Mouse (Mus musculus) hindbrain, embryonic 11.5 days (tissue): Measurements from ENCODE around the gene Mst1r. TPM values are rescaled to one million over a fixed set of nuclear protein-coding genes. Genes with fewer than 3 reads are reported as not detected.
A peak's percentile ranks its signal among the peaks of the same experiment; 100 is the strongest.

Experiments
- ATAC-seq: fragments of 200-750 bp; cut with Nextera tagmentation; 2 replicates; pipeline ENCODE4 v1.8.0; 2017; ENCODE audit warnings: mild to moderate bottlenecking, moderate TSS enrichment, moderate library complexity; ENCODE audit not compliant: low FRiP score
- DNase-seq: peaks from one replicate; pipeline ENCODE4 v3.0.0-alpha.2; 2015; ENCODE audit warnings: low spot score
- H3K27ac ChIP-seq: fragments of 300-500 bp; sonication (generic); 2 replicates; pipeline ENCODE4 v1.5.1; 2014; ENCODE audit warnings: mild to moderate bottlenecking, low read depth, low read length
- H3K27me3 ChIP-seq: fragments of 300-500 bp; sonication (generic); 2 replicates; pipeline ENCODE4 v1.6.1; 2014; ENCODE audit warnings: mild to moderate bottlenecking, low read length, moderate library complexity, mixed read lengths; ENCODE audit not compliant: control insufficient read depth, insufficient read depth
- H3K36me3 ChIP-seq: fragments of 300-500 bp; sonication (generic); 2 replicates; pipeline ENCODE4 v1.6.1; 2014; ENCODE audit warnings: mild to moderate bottlenecking, low read length, moderate library complexity, mixed read lengths; ENCODE audit not compliant: control insufficient read depth, insufficient read depth
- H3K4me1 ChIP-seq: fragments of 300-500 bp; sonication (generic); replicated peaks from 2 replicates; pipeline ENCODE4 v1.6.1; 2014; ENCODE audit warnings: low read length, mixed read lengths; ENCODE audit not compliant: control insufficient read depth, insufficient read depth
- H3K4me2 ChIP-seq: fragments of 300-500 bp; sonication (generic); replicated peaks from 2 replicates; pipeline ENCODE4 v1.6.1; 2014; ENCODE audit warnings: mild to moderate bottlenecking, low read depth, low read length
- H3K4me3 ChIP-seq: fragments of 300-500 bp; sonication (generic); 2 replicates; pipeline ENCODE4 v1.5.1; 2014; ENCODE audit warnings: low read depth, low read length
- H3K9ac ChIP-seq: fragments of 300-500 bp; sonication (generic); 2 replicates; pipeline ENCODE4 v1.6.1; 2014; ENCODE audit warnings: low read depth, low read length
- H3K9me3 ChIP-seq: fragments of 300-500 bp; sonication (generic); 2 replicates; pipeline ENCODE4 v1.6.1; 2016; ENCODE audit warnings: low read length; ENCODE audit not compliant: control insufficient read depth
- WGBS: fragments of 180-500 bp; shearing (Covaris S2); extraction: QIAGEN DNeasy Blood & Tissue Kit; methylation state at CpG from one replicate; pipeline ENCODE4 v1.1.7; 2014; 5-methylcytosine and 5-hydroxymethylcytosine counted together
- polyA plus RNA-seq: library from polyadenylated mRNA; unstranded; fragments of >200 nt; fragmentation: Nextera tagmentation; extraction: Ambion mirVana; gene quantifications from 2 replicates; pipeline ENCODE4 v1.2.1, GENCODE M21; 2014

Mst1r gene
- polyA plus RNA-seq, 1 experiment from 2014 or later, result 0.60 TPM

GRCm38 (mm10) chr9:107955613-107956289, 49.1 kb downstream of the Mst1r start:
- H3K9me3 ChIP-seq, result no peaks in the 10 kb centered on the region
- no peak overlapping the region for H3K27ac ChIP-seq
- peaks cover 6% of the 10 kb centered on the region; the same call in 1 of the 2 replicates for H3K4me1 ChIP-seq
- no peaks in the 10 kb centered on the region for H3K36me3 ChIP-seq
- no peaks in the 10 kb centered on the region for H3K27me3 ChIP-seq
- no peak overlapping the region for H3K9ac ChIP-seq
- no peak for ATAC-seq
- DNase-seq, result no peak
- no peak overlapping the region for H3K4me2 ChIP-seq
- no peak overlapping the region for H3K4me3 ChIP-seq
- WGBS, result 86% methylated on average over 6 of the region's 6 CpGs

GRCm38 (mm10) chr9:107957141-107957540, 50.5 kb downstream of the Mst1r start:
- H3K9me3 ChIP-seq, result no peaks in the 10 kb centered on the region
- DNase-seq, result no peak
- no peak overlapping the region for H3K4me3 ChIP-seq
- no peak overlapping the region for H3K27ac ChIP-seq
- H3K4me2 ChIP-seq, result no peak overlapping the region
- 37% methylated on average over 6 of the region's 6 CpGs for WGBS
- no peak for ATAC-seq
- H3K9ac ChIP-seq, result no peak overlapping the region
- no peaks in the 10 kb centered on the region; the same call in 1 of the 2 replicates for H3K36me3 ChIP-seq
- no peaks in the 10 kb centered on the region for H3K4me1 ChIP-seq
- no peaks in the 10 kb centered on the region for H3K27me3 ChIP-seq

GRCm38 (mm10) chr9:107959896-107960295, 53.2 kb downstream of the Mst1r start:
- no peak overlapping the region for H3K9ac ChIP-seq
- H3K27ac ChIP-seq, result no peak overlapping the region
- no peaks in the 10 kb centered on the region for H3K9me3 ChIP-seq
- no peaks in the 10 kb centered on the region for H3K27me3 ChIP-seq
- H3K4me2 ChIP-seq, result no peak overlapping the region
- WGBS, result 71% methylated on average over 6 of the region's 6 CpGs
- no peak overlapping the region for H3K4me3 ChIP-seq
- no peak for ATAC-seq
- DNase-seq, result no peak
- no peaks in the 10 kb centered on the region; the same call in 1 of the 2 replicates for H3K36me3 ChIP-seq
- H3K4me1 ChIP-seq, result no peaks in the 10 kb centered on the region

GRCm38 (mm10) chr9:107960928-107961327, 54.3 kb downstream of the Mst1r start:
- H3K27ac ChIP-seq, result no peak overlapping the region
- peak; percentile 14 for DNase-seq
- H3K4me2 ChIP-seq, result no peak overlapping the region
- no peak overlapping the region for H3K9ac ChIP-seq
- WGBS, result 81% methylated on average over 4 of the region's 4 CpGs
- H3K4me3 ChIP-seq, result no peak overlapping the region
- no peak for ATAC-seq
- no peaks in the 10 kb centered on the region for H3K9me3 ChIP-seq
- H3K36me3 ChIP-seq, result no peaks in the 10 kb centered on the region; the same call in 1 of the 2 replicates
- no peaks in the 10 kb centered on the region for H3K4me1 ChIP-seq
- no peaks in the 10 kb centered on the region for H3K27me3 ChIP-seq

- peak; percentile 21 for DNase-seq
- H3K4me2 ChIP-seq, result no peak overlapping the region
- no peak overlapping the region for H3K9ac ChIP-seq
Measured at GRCm38 (mm10) chr9:107961351-107961762, 54.7 kb downstream of the Mst1r start.

GRCm38 (mm10) chr9:107961881-107962280, 55.2 kb downstream of the Mst1r start:
- no peak overlapping the region for H3K9ac ChIP-seq

More at GRCm38 (mm10) chr9:107961351-107961762, 54.7 kb downstream of the Mst1r start:
- H3K4me3 ChIP-seq, result no peak overlapping the region
- ATAC-seq, result no peak
- WGBS, result 78% methylated on average over 10 of the region's 10 CpGs
- H3K4me1 ChIP-seq, result no peaks in the 10 kb centered on the region
- H3K27ac ChIP-seq, result no peak overlapping the region
- H3K27me3 ChIP-seq, result no peaks in the 10 kb centered on the region
- H3K36me3 ChIP-seq, result no peaks in the 10 kb centered on the region; the same call in 1 of the 2 replicates
- no peaks in the 10 kb centered on the region for H3K9me3 ChIP-seq

GRCm38 (mm10) chr9:107962916-107963315, 56.2 kb downstream of the Mst1r start:
- Histone ChIP-seq H3K36me3 (no peaks in the 10 kb centered on the region; the same call in 1 of the 2 replicates), H3K9ac (no peak overlapping the region), H3K27ac (no peak overlapping the region), H3K9me3 (no peaks in the 10 kb centered on the region), H3K4me1 (no peaks in the 10 kb centered on the region), H3K27me3 (no peaks in the 10 kb centered on the region), H3K4me2 (no peak overlapping the region), H3K4me3 (no peak overlapping the region)
- ATAC-seq (no peak), DNase-seq (no peak)
- 96% methylated on average over 9 of the region's 9 CpGs for WGBS

More at GRCm38 (mm10) chr9:107961881-107962280, 55.2 kb downstream of the Mst1r start:
- peak; percentile 41 for DNase-seq
- no peak overlapping the region for H3K4me2 ChIP-seq
- no peaks in the 10 kb centered on the region for H3K4me1 ChIP-seq
- H3K9me3 ChIP-seq, result no peaks in the 10 kb centered on the region
- no peak overlapping the region for H3K27ac ChIP-seq
- H3K36me3 ChIP-seq, result no peaks in the 10 kb centered on the region; the same call in 1 of the 2 replicates
- 63% methylated on average over 5 of the region's 5 CpGs for WGBS
- ATAC-seq, result no peak
- no peak overlapping the region for H3K4me3 ChIP-seq
- no peaks in the 10 kb centered on the region for H3K27me3 ChIP-seq

GRCm38 (mm10) chr9:107963700-107964099, 57.0 kb downstream of the Mst1r start:
- H3K4me1 ChIP-seq, result no peaks in the 10 kb centered on the region
- H3K4me2 ChIP-seq, result no peak overlapping the region
- peak; percentile 88 for DNase-seq
- WGBS, result 34% methylated on average over 5 of the region's 5 CpGs
- H3K27me3 ChIP-seq, result no peaks in the 10 kb centered on the region
- H3K27ac ChIP-seq, result no peak overlapping the region
- H3K9ac ChIP-seq, result no peak overlapping the region
- 0 out of 2 replicates have a peak, but pooled peaks have one; percentile 30 for ATAC-seq
- no peak overlapping the region for H3K4me3 ChIP-seq
- no peaks in the 10 kb centered on the region for H3K9me3 ChIP-seq
- H3K36me3 ChIP-seq, result no peaks in the 10 kb centered on the region; the same call in 1 of the 2 replicates

- ATAC-seq (no peak), DNase-seq (no peak)
- Histone ChIP-seq H3K27ac (no peak overlapping the region), H3K4me1 (no peaks in the 10 kb centered on the region), H3K9me3 (no peaks in the 10 kb centered on the region), H3K36me3 (no peaks in the 10 kb centered on the region; the same call in 1 of the 2 replicates), H3K27me3 (no peaks in the 10 kb centered on the region), H3K4me3 (no peak overlapping the region), H3K9ac (no peak overlapping the region), H3K4me2 (no peak overlapping the region)
- 88% methylated on average over 9 of the region's 9 CpGs for WGBS
Measured at GRCm38 (mm10) chr9:107964681-107965080, 58.0 kb downstream of the Mst1r start.
